Mouse (Mus musculus): ENCODE measurements around the gene Gid8. TPM values are rescaled to one million over a fixed set of nuclear protein-coding genes. Genes with fewer than 3 reads are reported as not detected.

Gene Gid8
- polyA plus RNA-seq, 1 experiment from 2014 or later: 54.2 TPM

- Histone ChIP-seq H3K9ac (ENCODE audit: low read depth, low read length) (no peak overlapping the region), H3K4me1 (ENCODE audit: control insufficient read depth, insufficient read depth, low read length) (peaks cover 7% of the 10 kb centered on the region; the same call in 1 of the 2 replicates), H3K4me3 (ENCODE audit: low read depth, low read length) (no peak overlapping the region), H3K36me3 (ENCODE audit: control insufficient read depth, insufficient read depth, low read length) (peaks cover 27% of the 10 kb centered on the region), H3K27ac (ENCODE audit: low read depth, low read length) (no peak overlapping the region), H3K4me2 (no peak overlapping the region), H3K9me3 (replicated peaks; ENCODE audit: control insufficient read depth, low read length) (no peaks in the 10 kb centered on the region), H3K27me3 (ENCODE audit: control insufficient read depth, insufficient read depth, low read length) (no peaks in the 10 kb centered on the region; the same call in 1 of the 2 replicates)
- WGBS (ENCODE audit: insufficient replicate concordance): 78% methylated on average over 2 of the region's 2 CpGs
- ATAC-seq (replicated peaks; ENCODE audit: insufficient number of reproducible peaks, low FRiP score, low TSS enrichment): no peak
Observed at GRCm38 (mm10) chr2:180723865-180724264, 13.9 kb downstream of the Gid8 start.

GRCm38 (mm10) chr2:180724585-180725413, 14.9 kb downstream of the Gid8 start, which contains the start of gene Slc17a9:
Slc17a9 (plus strand) TSS chr2:180725263.
- H3K4me2 ChIP-seq: peak within 1 kb of the TSS; percentile 61
- H3K9me3 ChIP-seq (replicated peaks; ENCODE audit: control insufficient read depth, low read length): no peaks in the 10 kb centered on the region
- H3K27me3 ChIP-seq (ENCODE audit: control insufficient read depth, insufficient read depth, low read length): no peaks in the 10 kb centered on the region; the same call in 1 of the 2 replicates
- peak within 1 kb of the TSS; percentile 30; the same call in 1 of the 2 replicates for H3K9ac ChIP-seq (ENCODE audit: low read depth, low read length)
- H3K27ac ChIP-seq (ENCODE audit: low read depth, low read length): no peak within 1 kb of the TSS
- WGBS (ENCODE audit: insufficient replicate concordance): 5% methylated on average over 18 of the region's 18 CpGs
- ATAC-seq (replicated peaks; ENCODE audit: insufficient number of reproducible peaks, low FRiP score, low TSS enrichment): 0 out of 2 replicates have a peak, but pooled peaks have one; percentile 33
- H3K4me1 ChIP-seq (ENCODE audit: control insufficient read depth, insufficient read depth, low read length): peaks cover 7% of the 10 kb centered on the region; the same call in 1 of the 2 replicates
- H3K36me3 ChIP-seq (ENCODE audit: control insufficient read depth, insufficient read depth, low read length): peaks cover 24% of the 10 kb centered on the region
- H3K4me3 ChIP-seq (ENCODE audit: low read depth, low read length): peak within 1 kb of the TSS; percentile 20

- H3K9ac ChIP-seq (ENCODE audit: low read depth, low read length): peak overlapping the region; percentile 30; the same call in 1 of the 2 replicates
- WGBS (ENCODE audit: insufficient replicate concordance): 1% methylated on average over 6 of the region's 6 CpGs
- H3K27me3 ChIP-seq (ENCODE audit: control insufficient read depth, insufficient read depth, low read length): no peaks in the 10 kb centered on the region; the same call in 1 of the 2 replicates
- H3K36me3 ChIP-seq (ENCODE audit: control insufficient read depth, insufficient read depth, low read length): peaks cover 20% of the 10 kb centered on the region
- peak overlapping the region; percentile 20 for H3K4me3 ChIP-seq (ENCODE audit: low read depth, low read length)
- H3K4me1 ChIP-seq (ENCODE audit: control insufficient read depth, insufficient read depth, low read length): peaks cover 7% of the 10 kb centered on the region; the same call in 1 of the 2 replicates
- H3K27ac ChIP-seq (ENCODE audit: low read depth, low read length): no peak overlapping the region
- ATAC-seq (replicated peaks; ENCODE audit: insufficient number of reproducible peaks, low FRiP score, low TSS enrichment): no peak
- peak overlapping the region; percentile 61 for H3K4me2 ChIP-seq
- H3K9me3 ChIP-seq (replicated peaks; ENCODE audit: control insufficient read depth, low read length): no peaks in the 10 kb centered on the region
Observed at GRCm38 (mm10) chr2:180725414-180725778, 15.5 kb downstream of the Gid8 start.

DNA sequence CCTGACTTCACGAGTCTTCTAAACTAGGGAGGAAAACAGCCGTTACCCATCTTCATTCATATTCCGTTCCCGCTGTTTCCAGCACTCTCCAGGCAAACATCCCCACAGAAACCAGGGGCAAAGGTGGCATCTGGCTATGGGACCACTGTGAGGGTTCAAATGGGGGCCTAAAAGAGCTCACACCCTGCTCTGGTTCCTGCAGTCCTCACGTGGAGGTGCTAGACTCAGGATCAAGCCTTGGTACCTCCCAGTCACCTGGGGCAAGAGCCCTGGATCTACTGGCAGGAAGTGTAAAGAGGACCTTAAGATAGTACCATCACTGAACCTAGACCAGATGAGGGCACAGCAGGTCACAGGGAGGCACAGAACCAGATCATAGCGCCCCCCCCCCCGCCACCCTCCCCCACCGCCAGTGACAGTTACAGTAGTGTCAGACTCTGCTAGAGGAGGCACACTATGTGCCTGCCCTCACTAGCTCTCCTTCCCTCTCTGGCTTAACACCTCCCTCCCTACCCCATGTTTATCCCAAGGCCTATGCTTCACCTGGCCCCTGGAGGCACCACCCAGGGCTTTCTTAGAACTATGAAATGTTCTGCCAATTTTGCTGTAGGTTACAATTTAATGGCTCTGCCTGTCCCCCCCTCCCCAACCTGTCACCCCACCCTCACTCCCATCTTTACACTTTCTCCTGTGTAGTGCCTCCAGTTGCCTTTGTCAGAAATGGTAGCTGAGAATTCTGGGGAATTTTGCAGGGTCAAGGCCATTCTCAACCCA, 16.1 kb downstream of the Gid8 start:
- no peak overlapping the region; the same call in 1 of the 2 replicates for H3K9ac ChIP-seq (ENCODE audit: low read depth, low read length)
- no peaks in the 10 kb centered on the region; the same call in 1 of the 2 replicates for H3K27me3 ChIP-seq (ENCODE audit: control insufficient read depth, insufficient read depth, low read length)
- no peak overlapping the region for H3K4me2 ChIP-seq
- no peak overlapping the region for H3K27ac ChIP-seq (ENCODE audit: low read depth, low read length)
- no peak overlapping the region for H3K4me3 ChIP-seq (ENCODE audit: low read depth, low read length)
- H3K36me3 ChIP-seq (ENCODE audit: control insufficient read depth, insufficient read depth, low read length): peaks cover 17% of the 10 kb centered on the region
- H3K9me3 ChIP-seq (replicated peaks; ENCODE audit: control insufficient read depth, low read length): no peaks in the 10 kb centered on the region
- peaks cover 7% of the 10 kb centered on the region; the same call in 1 of the 2 replicates for H3K4me1 ChIP-seq (ENCODE audit: control insufficient read depth, insufficient read depth, low read length)
- ATAC-seq (replicated peaks; ENCODE audit: insufficient number of reproducible peaks, low FRiP score, low TSS enrichment): no peak
- WGBS (ENCODE audit: insufficient replicate concordance): 14% methylated on average over 8 of the region's 8 CpGs

GRCm38 (mm10) chr2:180726658-180727442, 16.9 kb downstream of the Gid8 start:
- H3K9ac ChIP-seq (ENCODE audit: low read depth, low read length): no peak overlapping the region
- 57% methylated on average over 6 of the region's 6 CpGs for WGBS (ENCODE audit: insufficient replicate concordance)
- no peak for ATAC-seq (replicated peaks; ENCODE audit: insufficient number of reproducible peaks, low FRiP score, low TSS enrichment)
- H3K9me3 ChIP-seq (replicated peaks; ENCODE audit: control insufficient read depth, low read length): no peaks in the 10 kb centered on the region
- no peak overlapping the region for H3K4me3 ChIP-seq (ENCODE audit: low read depth, low read length)
- H3K27me3 ChIP-seq (ENCODE audit: control insufficient read depth, insufficient read depth, low read length): no peaks in the 10 kb centered on the region; the same call in 1 of the 2 replicates
- no peak overlapping the region for H3K27ac ChIP-seq (ENCODE audit: low read depth, low read length)
- H3K4me1 ChIP-seq (ENCODE audit: control insufficient read depth, insufficient read depth, low read length): peaks cover 7% of the 10 kb centered on the region; the same call in 1 of the 2 replicates
- no peak overlapping the region for H3K4me2 ChIP-seq
- peaks cover 10% of the 10 kb centered on the region for H3K36me3 ChIP-seq (ENCODE audit: control insufficient read depth, insufficient read depth, low read length)

- H3K27ac ChIP-seq (ENCODE audit: low read depth, low read length): no peak overlapping the region
- no peaks in the 10 kb centered on the region for H3K9me3 ChIP-seq (replicated peaks; ENCODE audit: control insufficient read depth, low read length)
- peaks cover 5% of the 10 kb centered on the region for H3K36me3 ChIP-seq (ENCODE audit: control insufficient read depth, insufficient read depth, low read length)
- no peak overlapping the region for H3K9ac ChIP-seq (ENCODE audit: low read depth, low read length)
- ATAC-seq (replicated peaks; ENCODE audit: insufficient number of reproducible peaks, low FRiP score, low TSS enrichment): no peak
- no peak overlapping the region for H3K4me2 ChIP-seq
- H3K27me3 ChIP-seq (ENCODE audit: control insufficient read depth, insufficient read depth, low read length): no peaks in the 10 kb centered on the region; the same call in none of the 2 replicates
- WGBS (ENCODE audit: insufficient replicate concordance): 56% methylated on average over 4 of the region's 4 CpGs
- peaks cover 7% of the 10 kb centered on the region; the same call in 1 of the 2 replicates for H3K4me1 ChIP-seq (ENCODE audit: control insufficient read depth, insufficient read depth, low read length)
- no peak overlapping the region for H3K4me3 ChIP-seq (ENCODE audit: low read depth, low read length)
Observed at GRCm38 (mm10) chr2:180727613-180728021, 17.7 kb downstream of the Gid8 start.

GRCm38 (mm10) chr2:180731036-180731435, 21.1 kb downstream of the Gid8 start:
- Histone ChIP-seq H3K9me3 (replicated peaks; ENCODE audit: control insufficient read depth, low read length) (no peaks in the 10 kb centered on the region), H3K4me1 (ENCODE audit: control insufficient read depth, insufficient read depth, low read length) (no peaks in the 10 kb centered on the region), H3K27me3 (ENCODE audit: control insufficient read depth, insufficient read depth, low read length) (no peaks in the 10 kb centered on the region; the same call in none of the 2 replicates), H3K4me3 (ENCODE audit: low read depth, low read length) (no peak overlapping the region), H3K36me3 (ENCODE audit: control insufficient read depth, insufficient read depth, low read length) (no peaks in the 10 kb centered on the region), H3K9ac (ENCODE audit: low read depth, low read length) (no peak overlapping the region), H3K27ac (ENCODE audit: low read depth, low read length) (no peak overlapping the region), H3K4me2 (no peak overlapping the region)
- WGBS (ENCODE audit: insufficient replicate concordance): 51% methylated on average over 3 of the region's 3 CpGs
- ATAC-seq (replicated peaks; ENCODE audit: insufficient number of reproducible peaks, low FRiP score, low TSS enrichment): no peak

DNA sequence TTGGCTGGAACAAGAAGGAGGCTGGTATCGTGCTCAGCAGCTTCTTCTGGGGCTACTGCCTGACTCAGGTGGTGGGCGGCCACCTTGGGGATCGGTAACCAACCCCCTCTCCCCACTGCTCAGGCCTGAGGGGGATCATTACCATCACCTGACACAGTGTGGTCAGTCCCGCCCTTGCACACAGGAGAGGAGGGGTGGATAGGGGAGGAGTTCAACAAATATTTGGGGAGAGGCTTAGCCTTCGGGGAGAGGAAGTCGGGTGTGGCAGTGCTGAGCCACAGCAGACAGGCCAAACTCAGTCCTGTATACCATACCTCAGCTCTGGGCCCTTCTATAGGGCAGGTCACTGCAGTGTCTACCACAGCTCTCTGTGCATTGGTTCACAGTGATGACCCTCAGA, 22.1 kb downstream of the Gid8 start:
- 60% methylated on average over 6 of the region's 6 CpGs for WGBS (ENCODE audit: insufficient replicate concordance)
- H3K9me3 ChIP-seq (replicated peaks; ENCODE audit: control insufficient read depth, low read length): no peaks in the 10 kb centered on the region

More for the DNA sequence above, 22.1 kb downstream of the Gid8 start:
- Histone ChIP-seq H3K4me2 (no peak overlapping the region), H3K27me3 (ENCODE audit: control insufficient read depth, insufficient read depth, low read length) (no peaks in the 10 kb centered on the region; the same call in none of the 2 replicates), H3K9ac (ENCODE audit: low read depth, low read length) (no peak overlapping the region), H3K4me1 (ENCODE audit: control insufficient read depth, insufficient read depth, low read length) (no peaks in the 10 kb centered on the region), H3K36me3 (ENCODE audit: control insufficient read depth, insufficient read depth, low read length) (no peaks in the 10 kb centered on the region), H3K4me3 (ENCODE audit: low read depth, low read length) (no peak overlapping the region), H3K27ac (ENCODE audit: low read depth, low read length) (no peak overlapping the region)
- ATAC-seq (replicated peaks; ENCODE audit: insufficient number of reproducible peaks, low FRiP score, low TSS enrichment): no peak

Measured in heart, embryonic 11.5 days (tissue).